Mouse (Mus musculus): Measurements from ENCODE around the gene Capn13. TPM values are rescaled to one million over a fixed set of nuclear protein-coding genes. Genes with fewer than 3 reads are reported as not detected.

Gene Capn13
- polyA plus RNA-seq, 1 experiment from 2014 or later: 0.07 TPM

DNA sequence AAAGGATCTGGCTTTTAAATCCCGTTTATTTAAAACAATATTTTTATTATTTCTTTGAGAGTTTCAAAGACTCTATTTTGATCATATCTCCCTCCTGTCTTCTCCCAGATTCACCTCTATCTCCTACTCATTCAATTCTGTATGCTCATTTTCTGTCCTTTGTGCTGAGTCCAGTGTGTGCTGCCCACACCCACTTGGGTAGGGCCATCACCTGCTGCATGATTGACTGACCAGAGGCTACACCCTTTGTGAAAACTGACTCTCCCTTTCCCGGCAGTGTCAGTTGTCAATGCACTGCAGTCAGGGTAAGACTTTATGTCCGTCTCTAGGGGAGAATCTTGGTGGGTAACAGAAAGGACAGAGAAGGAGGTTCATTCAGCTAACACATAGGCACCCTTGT is 14.7 kb downstream of the Capn13 start:
- Histone ChIP-seq H3K9me3 (ENCODE audit: control insufficient read depth, low read length) (no peaks in the 10 kb centered on the region), H3K4me1 (ENCODE audit: control insufficient read depth in 2 of 2, insufficient read depth in 2 of 2, low read length in 2 of 2) (no peaks in the 10 kb centered on the region), H3K4me3 (ENCODE audit: control insufficient read depth in 1 of 2, insufficient read depth in 1 of 2, low read depth in 1 of 2, low read length in 2 of 2) (no peak overlapping the region), H3K4me2 (ENCODE audit: low read length) (no peak overlapping the region), H3K9ac (ENCODE audit: low read length) (no peak overlapping the region), H3K27ac (replicated peaks in 1 of 2; ENCODE audit: control insufficient read depth in 1 of 2, insufficient read depth in 1 of 2, low read depth in 2 of 2, low read length in 2 of 2) (no peak overlapping the region), H3K27me3 (ENCODE audit: control insufficient read depth, insufficient read depth, low read length) (no peaks in the 10 kb centered on the region), H3K36me3 (ENCODE audit: control insufficient read depth, insufficient read depth, low read length) (no peaks in the 10 kb centered on the region)
- ATAC-seq (ENCODE audit: insufficient number of reproducible peaks, insufficient read depth, low FRiP score, low read depth): no peak
- 66% methylated on average over 3 of the region's 3 CpGs for WGBS

DNA sequence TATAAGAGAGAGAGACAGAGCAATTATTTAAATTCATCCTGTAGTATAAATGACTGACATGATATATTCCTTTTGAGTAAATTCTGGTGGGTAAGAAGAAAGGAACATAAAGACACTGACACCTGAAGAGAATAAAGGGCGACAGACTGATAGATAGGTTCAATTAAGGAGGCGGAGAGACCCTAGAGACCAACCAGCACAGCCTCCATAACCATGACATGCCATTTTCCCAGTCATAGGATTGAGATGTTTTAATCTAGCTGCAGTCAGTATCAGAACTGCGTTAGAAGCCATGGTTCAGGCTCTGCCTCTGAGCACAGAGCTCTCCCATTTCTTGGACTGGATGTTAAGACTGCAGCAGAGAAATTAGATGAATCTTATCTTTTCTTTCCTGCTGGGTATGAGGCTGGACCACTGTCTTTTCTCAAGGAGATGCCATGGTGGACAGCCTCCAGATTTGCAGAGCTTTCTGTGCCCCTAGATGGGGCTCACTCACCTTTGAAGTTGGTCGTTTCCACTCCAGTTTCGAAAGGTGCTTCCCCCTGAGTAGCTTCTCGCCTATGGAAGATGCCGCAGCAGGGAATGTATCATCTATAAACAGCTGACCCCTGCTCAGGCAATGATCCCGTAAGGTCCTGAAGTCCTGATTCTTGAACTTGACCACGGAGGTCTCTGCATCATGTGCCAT is 18.2 kb downstream of the Capn13 start:
- Histone ChIP-seq H3K4me2 (ENCODE audit: low read length) (no peak overlapping the region), H3K27me3 (ENCODE audit: control insufficient read depth, insufficient read depth, low read length) (no peaks in the 10 kb centered on the region), H3K4me1 (ENCODE audit: control insufficient read depth in 2 of 2, insufficient read depth in 2 of 2, low read length in 2 of 2) (no peaks in the 10 kb centered on the region), H3K27ac (replicated peaks in 1 of 2; ENCODE audit: control insufficient read depth in 1 of 2, insufficient read depth in 1 of 2, low read depth in 2 of 2, low read length in 2 of 2) (no peak overlapping the region), H3K4me3 (ENCODE audit: control insufficient read depth in 1 of 2, insufficient read depth in 1 of 2, low read depth in 1 of 2, low read length in 2 of 2) (no peak overlapping the region), H3K9ac (ENCODE audit: low read length) (no peak overlapping the region), H3K36me3 (ENCODE audit: control insufficient read depth, insufficient read depth, low read length) (no peaks in the 10 kb centered on the region), H3K9me3 (ENCODE audit: control insufficient read depth, low read length) (no peaks in the 10 kb centered on the region)
- ATAC-seq (ENCODE audit: insufficient number of reproducible peaks, insufficient read depth, low FRiP score, low read depth): no peak
- WGBS: 67% methylated on average over 9 of the region's 9 CpGs

DNA sequence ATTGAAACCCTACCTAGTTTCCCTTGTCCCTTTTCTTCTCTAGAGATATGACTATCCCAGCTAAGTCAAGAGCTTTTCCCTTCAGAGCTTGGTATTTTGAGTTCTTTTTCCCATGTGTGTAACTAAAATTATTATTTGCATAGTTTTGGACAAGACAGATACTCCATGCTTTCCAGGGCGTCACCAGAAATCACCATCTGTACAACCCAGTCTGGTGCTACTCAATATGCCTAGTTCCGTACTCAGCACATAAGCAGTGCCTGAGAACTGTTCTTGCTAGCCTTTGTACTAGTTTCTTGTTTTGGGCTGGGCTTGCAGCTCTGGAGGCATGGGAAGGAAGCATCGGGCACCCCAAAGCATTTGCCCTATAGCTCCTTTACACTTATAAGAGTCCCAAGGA is 19.0 kb downstream of the Capn13 start:
- Histone ChIP-seq H3K36me3 (ENCODE audit: control insufficient read depth, insufficient read depth, low read length) (no peaks in the 10 kb centered on the region), H3K27ac (replicated peaks in 1 of 2; ENCODE audit: control insufficient read depth in 1 of 2, insufficient read depth in 1 of 2, low read depth in 2 of 2, low read length in 2 of 2) (no peak overlapping the region), H3K9me3 (ENCODE audit: control insufficient read depth, low read length) (no peaks in the 10 kb centered on the region), H3K27me3 (ENCODE audit: control insufficient read depth, insufficient read depth, low read length) (no peaks in the 10 kb centered on the region), H3K4me2 (ENCODE audit: low read length) (no peak overlapping the region), H3K9ac (ENCODE audit: low read length) (no peak overlapping the region), H3K4me3 (ENCODE audit: control insufficient read depth in 1 of 2, insufficient read depth in 1 of 2, low read depth in 1 of 2, low read length in 2 of 2) (no peak overlapping the region), H3K4me1 (ENCODE audit: control insufficient read depth in 2 of 2, insufficient read depth in 2 of 2, low read length in 2 of 2) (no peaks in the 10 kb centered on the region)
- no peak for ATAC-seq (ENCODE audit: insufficient number of reproducible peaks, insufficient read depth, low FRiP score, low read depth)
- 93% methylated on average over 3 of the region's 3 CpGs for WGBS

DNA sequence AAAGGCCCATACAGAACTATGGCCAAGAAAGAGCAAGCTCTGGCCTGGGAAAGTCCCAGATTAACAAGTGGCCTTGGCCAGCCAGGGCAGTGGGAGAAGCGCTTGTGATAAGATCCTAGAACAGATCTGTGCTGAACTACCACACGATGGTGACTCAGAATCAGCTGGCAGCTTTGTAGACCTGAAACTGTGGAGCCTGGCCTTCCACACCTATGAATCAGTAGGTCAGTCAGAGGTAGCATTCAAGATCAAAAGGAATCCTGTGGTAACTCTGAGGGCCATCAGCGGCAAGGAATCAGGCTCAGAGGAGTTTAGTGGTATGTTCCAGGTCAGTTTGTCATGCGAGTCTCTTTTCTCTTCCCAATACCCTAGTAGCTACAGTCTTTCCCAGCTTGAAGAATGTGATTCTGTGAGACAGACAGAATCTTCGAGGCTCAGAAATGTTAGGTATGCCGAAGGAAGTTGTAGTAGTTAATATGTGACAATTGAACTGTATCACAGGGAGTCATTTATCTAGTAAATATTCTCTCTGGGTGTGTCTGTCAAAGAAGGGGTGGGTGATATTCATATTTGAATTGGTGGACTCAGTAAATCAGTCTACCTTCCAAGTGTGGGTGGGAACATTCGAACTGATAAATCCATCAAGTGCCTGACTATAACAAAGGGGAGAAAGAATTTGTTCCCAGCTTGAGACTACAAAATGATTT is 22.7 kb downstream of the Capn13 start:
- H3K9me3 ChIP-seq (ENCODE audit: control insufficient read depth, low read length): no peaks in the 10 kb centered on the region
- WGBS: 56% methylated on average over 7 of the region's 7 CpGs

DNA sequence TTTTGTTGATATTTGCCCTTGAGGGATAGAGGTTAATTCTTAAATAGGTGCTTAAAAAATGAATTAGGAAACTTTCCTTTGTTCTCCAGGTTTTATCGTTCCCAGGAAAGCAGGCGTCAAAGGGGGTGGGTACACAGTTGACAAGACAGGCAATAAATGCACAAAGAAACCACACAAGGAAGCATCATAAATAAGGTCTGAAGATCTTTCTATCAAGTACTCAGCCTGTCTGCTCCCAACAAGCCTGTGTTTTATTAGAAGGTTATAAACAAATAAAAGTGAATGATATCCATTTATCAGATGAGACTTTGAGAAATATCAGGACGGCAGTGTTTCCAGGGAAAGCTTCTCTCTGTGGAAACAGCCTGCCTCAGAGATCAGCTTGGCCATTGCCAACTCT is 33.3 kb downstream of the Capn13 start:
- Histone ChIP-seq H3K27me3 (ENCODE audit: control insufficient read depth, insufficient read depth, low read length) (no peaks in the 10 kb centered on the region), H3K9me3 (ENCODE audit: control insufficient read depth, low read length) (no peaks in the 10 kb centered on the region), H3K36me3 (ENCODE audit: control insufficient read depth, insufficient read depth, low read length) (no peaks in the 10 kb centered on the region), H3K9ac (ENCODE audit: low read length) (no peak overlapping the region), H3K4me1 (ENCODE audit: control insufficient read depth in 2 of 2, insufficient read depth in 2 of 2, low read length in 2 of 2) (no peaks in the 10 kb centered on the region), H3K4me3 (ENCODE audit: control insufficient read depth in 1 of 2, insufficient read depth in 1 of 2, low read depth in 1 of 2, low read length in 2 of 2) (no peak overlapping the region), H3K27ac (replicated peaks in 1 of 2; ENCODE audit: control insufficient read depth in 1 of 2, insufficient read depth in 1 of 2, low read depth in 2 of 2, low read length in 2 of 2) (no peak overlapping the region), H3K4me2 (ENCODE audit: low read length) (no peak overlapping the region)
- no peak for ATAC-seq (ENCODE audit: insufficient number of reproducible peaks, insufficient read depth, low FRiP score, low read depth)
- 82% methylated on average over 3 of the region's 3 CpGs for WGBS

More for the DNA sequence above, 22.7 kb downstream of the Capn13 start:
- H3K36me3 ChIP-seq (ENCODE audit: control insufficient read depth, insufficient read depth, low read length): no peaks in the 10 kb centered on the region
- no peaks in the 10 kb centered on the region for H3K27me3 ChIP-seq (ENCODE audit: control insufficient read depth, insufficient read depth, low read length)
- H3K4me2 ChIP-seq (ENCODE audit: low read length): no peak overlapping the region
- no peak for ATAC-seq (ENCODE audit: insufficient number of reproducible peaks, insufficient read depth, low FRiP score, low read depth)
- H3K27ac ChIP-seq (replicated peaks in 1 of 2; ENCODE audit: control insufficient read depth in 1 of 2, insufficient read depth in 1 of 2, low read depth in 2 of 2, low read length in 2 of 2): no peak overlapping the region
- no peak overlapping the region for H3K4me3 ChIP-seq (ENCODE audit: control insufficient read depth in 1 of 2, insufficient read depth in 1 of 2, low read depth in 1 of 2, low read length in 2 of 2)
- H3K9ac ChIP-seq (ENCODE audit: low read length): no peak overlapping the region
- no peaks in the 10 kb centered on the region for H3K4me1 ChIP-seq (ENCODE audit: control insufficient read depth in 2 of 2, insufficient read depth in 2 of 2, low read length in 2 of 2)

DNA sequence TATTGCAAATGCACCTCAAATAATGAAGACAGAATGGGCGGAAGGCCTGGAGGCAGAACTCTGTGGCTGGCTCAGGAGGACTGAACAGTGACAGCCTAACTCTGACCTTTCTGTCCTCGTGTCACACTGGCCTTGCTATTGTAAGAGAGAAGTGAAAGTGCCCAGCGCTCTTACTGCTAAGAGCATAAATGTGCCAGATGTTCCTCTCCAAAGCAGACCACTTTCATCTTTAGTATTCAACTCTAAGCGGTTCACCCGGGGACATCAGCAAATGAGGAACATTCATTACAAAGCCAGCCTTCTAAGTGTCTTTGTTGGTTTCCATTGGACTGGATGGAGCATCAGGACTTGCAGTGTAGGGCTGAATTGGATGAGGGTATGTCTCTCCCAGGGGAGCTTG is 39.6 kb downstream of the Capn13 start:
- Histone ChIP-seq H3K9ac (ENCODE audit: low read length) (no peak overlapping the region), H3K9me3 (ENCODE audit: control insufficient read depth, low read length) (no peaks in the 10 kb centered on the region), H3K36me3 (ENCODE audit: control insufficient read depth, insufficient read depth, low read length) (no peaks in the 10 kb centered on the region), H3K4me1 (ENCODE audit: control insufficient read depth in 2 of 2, insufficient read depth in 2 of 2, low read length in 2 of 2) (no peaks in the 10 kb centered on the region), H3K27me3 (ENCODE audit: control insufficient read depth, insufficient read depth, low read length) (no peaks in the 10 kb centered on the region), H3K4me3 (ENCODE audit: control insufficient read depth in 1 of 2, insufficient read depth in 1 of 2, low read depth in 1 of 2, low read length in 2 of 2) (no peak overlapping the region), H3K4me2 (ENCODE audit: low read length) (no peak overlapping the region), H3K27ac (replicated peaks in 1 of 2; ENCODE audit: control insufficient read depth in 1 of 2, insufficient read depth in 1 of 2, low read depth in 2 of 2, low read length in 2 of 2) (no peak overlapping the region)
- 76% methylated on average over 5 of the region's 5 CpGs for WGBS
- ATAC-seq (ENCODE audit: insufficient number of reproducible peaks, insufficient read depth, low FRiP score, low read depth): no peak

DNA sequence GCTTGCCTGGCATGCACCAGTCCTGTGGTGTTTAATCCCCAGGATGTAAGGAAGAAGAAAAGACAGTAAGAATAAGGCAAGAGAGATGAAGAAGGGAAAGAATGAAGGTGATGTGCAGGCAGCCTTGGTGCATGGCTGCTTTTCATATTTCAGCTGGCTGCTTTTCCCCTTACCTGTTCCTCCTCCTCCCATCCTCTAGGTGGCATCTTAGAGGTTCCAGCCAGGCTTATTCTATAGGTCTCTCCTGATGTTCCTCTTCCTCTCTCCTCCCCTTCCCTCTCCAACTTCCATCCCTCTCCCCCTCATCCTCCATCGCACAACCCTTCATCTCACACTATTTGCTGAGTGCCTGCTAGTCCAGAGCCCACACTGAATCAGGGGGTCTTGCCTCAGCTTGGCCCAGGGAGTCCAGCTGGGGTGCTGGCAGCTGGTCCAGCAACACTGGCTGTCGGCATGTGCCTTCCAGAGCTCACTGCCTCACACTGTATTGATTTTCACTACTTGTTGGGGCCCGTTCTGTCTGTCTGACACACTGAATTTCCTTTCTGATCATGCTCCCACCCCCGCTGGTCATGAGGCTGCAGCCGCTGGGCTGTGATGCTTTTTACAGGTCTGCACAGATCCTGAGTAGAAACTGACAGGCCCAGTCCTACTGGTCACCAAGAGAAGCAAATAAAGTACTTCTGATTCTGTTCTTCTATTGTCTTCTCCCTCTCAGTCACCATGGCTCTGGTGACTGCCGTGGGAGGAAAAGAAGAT is 56.9 kb downstream of the Capn13 start:
- Histone ChIP-seq H3K27ac (replicated peaks in 1 of 2; ENCODE audit: control insufficient read depth in 1 of 2, insufficient read depth in 1 of 2, low read depth in 2 of 2, low read length in 2 of 2) (no peak overlapping the region), H3K4me2 (ENCODE audit: low read length) (no peak overlapping the region), H3K4me3 (ENCODE audit: control insufficient read depth in 1 of 2, insufficient read depth in 1 of 2, low read depth in 1 of 2, low read length in 2 of 2) (no peak overlapping the region), H3K27me3 (ENCODE audit: control insufficient read depth, insufficient read depth, low read length) (no peaks in the 10 kb centered on the region), H3K36me3 (ENCODE audit: control insufficient read depth, insufficient read depth, low read length) (no peaks in the 10 kb centered on the region), H3K9me3 (ENCODE audit: control insufficient read depth, low read length) (no peaks in the 10 kb centered on the region), H3K9ac (ENCODE audit: low read length) (no peak overlapping the region), H3K4me1 (ENCODE audit: control insufficient read depth in 2 of 2, insufficient read depth in 2 of 2, low read length in 2 of 2) (no peaks in the 10 kb centered on the region)
- ATAC-seq (ENCODE audit: insufficient number of reproducible peaks, insufficient read depth, low FRiP score, low read depth): no peak
- WGBS: 89% methylated on average over 6 of the region's 6 CpGs
